Mouse (Mus musculus): ENCODE measurements around the gene Fpr1. TPM values are rescaled to one million over a fixed set of nuclear protein-coding genes. Genes with fewer than 3 reads are reported as not detected.
"Not testable (repeated sequence)": the region's sequence is repeated elsewhere in the genome, so short reads cannot be mapped to it uniquely, and the experiment has no call there.

The Fpr1 gene
- 0.12 TPM in 1 of 2 replicates, not detected in the other for polyA plus RNA-seq (2016; fragmentation: Nextera tagmentation; extraction: Ambion mirVana)

DNA sequence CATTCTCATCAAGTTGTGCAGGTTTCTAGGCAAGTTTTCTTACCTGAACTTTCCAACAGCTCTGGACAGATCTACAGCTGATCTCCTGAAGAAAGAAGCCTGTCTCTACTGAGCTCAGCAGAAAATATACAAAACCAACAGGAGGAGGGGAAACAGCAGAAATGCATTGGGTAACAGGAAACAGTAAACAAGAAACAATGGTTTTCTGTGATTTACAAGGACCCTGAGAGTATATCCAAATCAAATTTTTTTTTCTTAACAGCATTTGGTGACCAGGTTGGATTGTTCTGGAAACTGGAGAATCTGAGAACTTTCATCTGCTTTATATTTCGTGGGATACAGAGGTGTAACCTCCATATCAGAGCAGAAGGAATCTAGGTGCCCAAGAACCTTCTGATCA is at the start of gene Fpr1:
TSS of gene Fpr1 (minus strand) at position 101 of the 400 bp plus-strand sequence.
- WGBS = 64% methylated on average over 1 of the region's 1 CpGs
- Histone ChIP-seq H3K4me2 (replicated peaks) (no peak within 1 kb of the TSS), H3K27ac (no peak within 1 kb of the TSS), H3K27me3 (no peaks in the 10 kb centered on the region), H3K9me3 (no peaks in the 10 kb centered on the region), H3K4me1 (no peaks in the 10 kb centered on the region), H3K9ac (no peak within 1 kb of the TSS), H3K36me3 (no peaks in the 10 kb centered on the region), H3K4me3 (no peak within 1 kb of the TSS)
- no peak for ATAC-seq (ENCODE audit: insufficient number of reproducible peaks, insufficient read depth, low FRiP score, low TSS enrichment)

DNA sequence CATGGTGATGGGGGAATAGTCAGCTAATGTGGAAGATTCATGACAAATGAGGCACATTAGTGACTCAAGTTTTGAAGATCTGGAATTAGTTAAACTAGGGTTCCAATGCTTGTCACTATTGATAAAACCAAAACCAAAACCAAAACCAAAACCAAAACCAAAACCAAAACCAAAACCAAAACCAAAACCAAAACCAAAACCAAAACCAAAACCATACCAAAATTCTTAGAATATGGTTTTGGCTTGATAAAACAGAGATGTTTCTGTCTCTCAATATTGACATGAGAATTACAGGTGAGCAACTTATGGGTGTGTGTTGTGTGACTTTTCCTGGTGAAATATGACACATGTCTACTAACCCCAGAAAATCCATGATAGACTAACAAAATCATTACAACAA is 34.0 kb upstream of the Fpr1 start:
- H3K9me3 ChIP-seq = no peaks in the 10 kb centered on the region
- H3K36me3 ChIP-seq = no peaks in the 10 kb centered on the region
- H3K4me3 ChIP-seq = no peak overlapping the region
- ATAC-seq (ENCODE audit: insufficient number of reproducible peaks, insufficient read depth, low FRiP score, low TSS enrichment) = no peak
- H3K4me1 ChIP-seq = no peaks in the 10 kb centered on the region
- no peak overlapping the region for H3K27ac ChIP-seq
- no peak overlapping the region for H3K4me2 ChIP-seq (replicated peaks)
- no peaks in the 10 kb centered on the region for H3K27me3 ChIP-seq
- no peak overlapping the region for H3K9ac ChIP-seq

DNA sequence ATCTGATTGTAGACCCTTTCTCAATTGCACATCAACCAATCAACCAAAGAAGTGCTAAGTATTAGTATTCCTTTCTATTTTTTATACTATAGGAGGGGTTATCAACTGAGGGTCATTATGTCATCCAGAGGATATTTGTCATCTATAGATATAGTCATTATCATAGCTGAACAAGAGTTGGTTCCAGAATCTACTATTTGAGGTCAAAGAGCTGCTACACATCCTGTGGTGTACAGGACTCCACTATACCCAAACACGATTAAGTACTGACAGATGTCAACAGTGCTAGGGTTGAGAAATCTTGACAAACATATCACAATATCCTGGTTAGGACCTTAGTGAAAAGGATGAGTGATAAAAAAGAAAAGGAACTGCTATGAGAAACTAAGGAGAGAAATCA is 33.6 kb upstream of the Fpr1 start:
- ATAC-seq (ENCODE audit: insufficient number of reproducible peaks, insufficient read depth, low FRiP score, low TSS enrichment) = no peak
- Histone ChIP-seq H3K4me2 (replicated peaks) (no peak overlapping the region), H3K36me3 (no peaks in the 10 kb centered on the region)

DNA sequence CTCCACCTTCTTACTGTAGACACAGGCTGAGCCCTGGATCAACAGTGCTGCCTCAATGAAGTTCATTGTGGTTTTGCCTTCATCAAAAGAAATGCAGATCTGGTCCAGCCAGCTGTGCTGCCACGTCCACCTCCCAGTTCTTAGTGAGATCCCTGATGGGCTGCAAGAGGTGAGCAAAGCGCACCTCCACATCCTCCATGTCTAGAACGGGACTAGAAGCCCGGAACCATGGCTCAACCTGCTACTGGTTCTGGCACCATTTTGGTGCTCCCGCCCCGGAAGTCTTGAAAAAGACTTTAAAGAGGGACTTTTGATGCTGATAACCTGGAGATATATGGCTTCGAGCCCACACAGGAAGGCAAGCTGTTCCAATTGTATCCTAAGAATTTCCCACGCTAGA is 28.9 kb upstream of the Fpr1 start:
- H3K27ac ChIP-seq; H3K4me3 ChIP-seq; H3K4me2 ChIP-seq (replicated peaks); H3K27me3 ChIP-seq; ATAC-seq (ENCODE audit: insufficient number of reproducible peaks, insufficient read depth, low FRiP score, low TSS enrichment); H3K4me1 ChIP-seq; H3K9me3 ChIP-seq; H3K9ac ChIP-seq; H3K36me3 ChIP-seq: not testable (repeated sequence)
- WGBS = 90% methylated on average over 8 of the region's 8 CpGs

More for the DNA sequence above, 33.6 kb upstream of the Fpr1 start:
- Histone ChIP-seq H3K9me3 (no peaks in the 10 kb centered on the region), H3K27me3 (no peaks in the 10 kb centered on the region), H3K4me3 (no peak overlapping the region), H3K9ac (no peak overlapping the region), H3K4me1 (no peaks in the 10 kb centered on the region), H3K27ac (no peak overlapping the region)
- WGBS = 91% methylated on average over 1 of the region's 1 CpGs

DNA sequence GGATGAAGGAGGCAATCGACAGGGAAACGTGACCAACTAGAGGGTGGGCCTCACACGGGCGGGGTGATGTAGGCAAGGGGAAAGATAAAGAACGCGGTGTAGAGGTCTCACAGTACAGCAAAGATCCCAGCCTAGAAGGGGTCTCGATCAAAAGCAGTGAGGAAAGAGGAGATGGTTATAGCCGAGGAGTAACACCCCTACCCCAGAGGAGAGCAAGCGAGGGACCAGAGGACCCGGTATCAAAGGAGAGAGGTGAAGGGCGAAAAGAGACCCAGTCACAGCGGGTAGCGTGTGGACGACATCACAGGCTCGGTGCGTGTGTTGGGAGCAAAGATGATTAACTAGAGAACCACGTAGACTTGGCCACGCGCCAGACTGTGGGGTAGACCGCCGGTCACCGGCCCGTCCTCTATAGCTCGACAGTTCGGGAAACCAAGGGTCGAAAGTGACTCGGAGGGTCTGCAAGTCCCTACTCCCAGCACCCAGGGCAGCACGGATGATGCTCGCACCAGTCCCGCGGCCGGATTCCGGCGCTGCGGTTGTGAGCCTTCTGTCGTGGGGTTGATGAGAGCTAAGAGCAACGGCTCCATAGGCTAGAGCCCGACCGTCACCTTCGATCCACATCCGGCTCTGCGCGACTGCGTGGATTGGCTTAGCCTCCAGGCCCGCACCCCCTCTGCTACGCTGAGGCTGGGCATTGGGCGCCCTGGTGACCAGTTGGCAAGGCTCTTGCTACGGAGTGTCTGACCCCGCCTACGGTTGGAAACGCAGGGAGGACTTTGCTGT is 26.1 kb upstream of the Fpr1 start:
- peak; percentile 97 for ATAC-seq (ENCODE audit: insufficient number of reproducible peaks, insufficient read depth, low FRiP score, low TSS enrichment)
- Histone ChIP-seq H3K4me1 (no peaks in the 10 kb centered on the region), H3K9me3 (no peaks in the 10 kb centered on the region), H3K36me3 (no peaks in the 10 kb centered on the region), H3K27me3 (no peaks in the 10 kb centered on the region), H3K9ac (peak overlapping the region; percentile 56), H3K4me2 (replicated peaks) (peak overlapping the region; percentile 64), H3K4me3 (peak overlapping the region; percentile 46), H3K27ac (0 out of 2 replicates have a peak overlapping the region, but pooled peaks have one; percentile 50)
- WGBS = 25% methylated on average over 51 of the region's 51 CpGs

DNA sequence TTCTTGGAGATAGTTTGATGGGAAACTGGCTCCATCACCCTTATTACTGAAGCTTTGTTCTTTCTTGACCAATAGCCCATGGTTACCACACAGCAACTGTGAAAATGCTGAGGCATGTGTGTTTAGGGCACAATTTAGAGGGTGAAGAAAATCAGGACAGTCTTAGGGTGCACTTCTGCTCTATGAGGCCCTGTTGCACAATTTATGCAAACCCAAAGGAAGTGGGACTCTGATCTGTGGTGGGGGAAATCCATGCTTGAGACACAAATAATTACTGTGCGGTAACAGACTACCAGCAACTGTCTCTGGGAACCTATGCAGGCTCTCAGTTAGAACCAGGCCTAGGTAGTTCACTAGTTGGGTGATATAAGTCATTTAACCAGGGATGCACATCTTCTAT is 17.0 kb upstream of the Fpr1 start:
- no peaks in the 10 kb centered on the region for H3K9me3 ChIP-seq
- H3K27me3 ChIP-seq = no peaks in the 10 kb centered on the region
- H3K4me3 ChIP-seq = no peak overlapping the region
- 87% methylated on average over 1 of the region's 1 CpGs for WGBS
- ATAC-seq (ENCODE audit: insufficient number of reproducible peaks, insufficient read depth, low FRiP score, low TSS enrichment) = no peak
- H3K27ac ChIP-seq = no peak overlapping the region
- no peaks in the 10 kb centered on the region for H3K4me1 ChIP-seq
- no peak overlapping the region for H3K4me2 ChIP-seq (replicated peaks)
- H3K9ac ChIP-seq = no peak overlapping the region
- H3K36me3 ChIP-seq = no peaks in the 10 kb centered on the region

DNA sequence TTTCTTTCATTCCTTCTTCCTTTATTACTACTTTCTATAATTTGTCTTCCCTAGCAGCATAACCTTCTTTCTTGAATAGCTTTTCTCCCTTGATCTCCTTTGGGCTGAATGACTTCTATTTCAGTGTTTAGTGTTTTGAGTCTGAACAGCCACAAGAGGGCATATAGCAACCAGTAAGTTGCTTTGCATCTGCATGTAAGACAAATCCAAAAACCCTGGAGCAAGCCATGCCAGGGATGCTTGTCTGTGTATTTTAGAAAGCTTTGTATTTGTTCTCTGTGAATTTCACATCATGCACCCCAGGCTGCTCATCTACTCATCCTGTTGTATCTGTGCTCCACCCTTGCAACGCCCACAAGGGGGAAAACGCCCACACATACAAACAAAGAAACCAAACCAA is 15.5 kb upstream of the Fpr1 start:
- H3K9me3 ChIP-seq = no peaks in the 10 kb centered on the region
- H3K4me1 ChIP-seq = no peaks in the 10 kb centered on the region
- no peak overlapping the region for H3K9ac ChIP-seq
- 73% methylated on average over 2 of the region's 2 CpGs for WGBS
- H3K4me3 ChIP-seq = no peak overlapping the region
- H3K4me2 ChIP-seq (replicated peaks) = no peak overlapping the region
- H3K36me3 ChIP-seq = no peaks in the 10 kb centered on the region
- no peak overlapping the region for H3K27ac ChIP-seq
- no peak for ATAC-seq (ENCODE audit: insufficient number of reproducible peaks, insufficient read depth, low FRiP score, low TSS enrichment)
- H3K27me3 ChIP-seq = no peaks in the 10 kb centered on the region

DNA sequence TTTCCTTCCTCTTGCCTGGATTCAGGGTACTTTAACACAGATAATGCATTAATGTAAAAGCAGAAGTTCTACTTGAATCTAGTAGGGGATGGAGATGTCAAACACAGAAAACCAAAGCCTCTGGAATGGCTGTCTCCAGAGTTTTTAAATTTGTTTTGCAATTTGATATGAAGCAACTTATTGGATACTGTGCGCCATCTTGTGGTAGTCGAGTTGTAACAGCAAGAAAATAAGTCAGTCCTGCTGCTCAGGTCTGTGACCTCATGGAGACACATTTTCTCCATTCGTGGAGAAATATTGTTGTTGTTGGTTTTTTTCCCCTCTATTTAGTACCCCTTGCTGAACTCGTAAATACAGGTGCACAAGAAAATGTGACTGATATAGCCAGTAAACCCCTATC is 12.3 kb upstream of the Fpr1 start:
- WGBS = under 1% methylated on average over 4 of the region's 4 CpGs
- no peaks in the 10 kb centered on the region for H3K36me3 ChIP-seq
- H3K4me2 ChIP-seq (replicated peaks) = no peak overlapping the region
- no peak overlapping the region for H3K27ac ChIP-seq
- ATAC-seq (ENCODE audit: insufficient number of reproducible peaks, insufficient read depth, low FRiP score, low TSS enrichment) = no peak
- no peaks in the 10 kb centered on the region for H3K4me1 ChIP-seq
- H3K9me3 ChIP-seq = no peaks in the 10 kb centered on the region
- no peak overlapping the region for H3K4me3 ChIP-seq
- no peaks in the 10 kb centered on the region for H3K27me3 ChIP-seq
- H3K9ac ChIP-seq = no peak overlapping the region

DNA sequence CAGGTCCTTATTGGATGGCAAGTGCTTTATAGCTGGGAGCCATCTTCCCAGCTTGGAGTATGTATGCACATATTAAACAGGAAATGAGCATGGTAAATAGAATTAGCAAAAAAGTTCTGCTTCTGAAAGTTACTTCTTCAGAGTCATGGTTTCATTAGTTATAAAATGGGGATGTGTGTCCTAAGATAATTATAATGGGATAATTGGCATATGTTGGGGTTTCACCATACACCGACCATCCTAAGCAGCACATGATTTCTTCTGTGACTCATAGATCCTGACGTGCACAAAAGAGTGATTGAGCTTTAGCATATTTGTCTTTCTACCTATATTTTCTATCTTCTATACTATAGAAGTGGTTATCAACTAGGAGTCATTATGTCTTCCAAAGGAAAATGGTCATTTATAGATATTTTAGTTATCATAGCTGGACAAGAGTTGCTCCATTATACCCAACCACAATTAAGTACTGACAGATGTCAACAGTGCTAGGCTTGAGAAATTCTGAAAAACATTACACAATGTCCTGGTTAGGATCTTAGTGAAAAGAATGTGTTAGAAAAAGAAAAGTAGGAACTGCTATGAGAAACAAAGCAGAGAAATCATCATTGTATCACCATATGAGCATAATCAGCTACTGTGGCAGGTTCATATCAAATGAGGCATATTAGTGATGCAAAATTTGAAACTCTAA is 6.1 kb upstream of the Fpr1 start:
- no peaks in the 10 kb centered on the region for H3K9me3 ChIP-seq
- no peak overlapping the region for H3K9ac ChIP-seq
- H3K4me3 ChIP-seq = no peak overlapping the region
- no peaks in the 10 kb centered on the region for H3K4me1 ChIP-seq
- no peak overlapping the region for H3K4me2 ChIP-seq (replicated peaks)
- H3K27ac ChIP-seq = no peak overlapping the region
- no peaks in the 10 kb centered on the region for H3K27me3 ChIP-seq
- no peak for ATAC-seq (ENCODE audit: insufficient number of reproducible peaks, insufficient read depth, low FRiP score, low TSS enrichment)
- WGBS = 74% methylated on average over 2 of the region's 2 CpGs
- H3K36me3 ChIP-seq = no peaks in the 10 kb centered on the region

DNA sequence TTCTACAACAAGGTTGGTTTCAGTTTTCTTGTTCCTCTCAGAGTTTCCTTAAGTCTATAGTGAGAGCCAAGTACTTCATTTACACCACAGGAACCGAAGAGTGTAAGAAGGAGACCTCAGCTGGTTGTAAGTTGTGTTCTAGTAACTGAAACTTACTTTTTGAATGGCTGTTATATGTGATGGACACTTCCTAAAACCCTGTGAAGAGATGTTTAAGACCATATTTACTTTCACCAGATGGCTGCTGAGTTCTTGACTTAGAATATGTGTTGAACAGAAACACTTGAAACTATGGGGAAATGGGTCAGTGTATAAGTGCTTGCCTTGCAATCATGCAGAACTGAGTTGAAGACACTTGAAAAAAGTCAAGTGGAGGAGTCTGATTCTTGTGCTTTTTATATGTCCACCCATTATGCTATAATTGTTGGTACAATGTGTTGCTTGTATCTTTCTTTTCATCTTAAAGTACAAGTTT is 4.1 kb upstream of the Fpr1 start, which contains the start of the genes Fpr2 and Fpr3:
TSS of gene Fpr2 (plus strand) at position 51 of the 475 bp plus-strand sequence.
TSS of gene Fpr3 (plus strand) at position 79 of the 475 bp plus-strand sequence.
- WGBS = 53% methylated on average over 1 of the region's 1 CpGs
- Histone ChIP-seq H3K36me3 (no peaks in the 10 kb centered on the region), H3K27me3 (no peaks in the 10 kb centered on the region), H3K27ac (no peak within 1 kb of the TSS), H3K9me3 (no peaks in the 10 kb centered on the region), H3K9ac (no peak within 1 kb of the TSS), H3K4me1 (no peaks in the 10 kb centered on the region), H3K4me2 (replicated peaks) (no peak within 1 kb of the TSS), H3K4me3 (no peak within 1 kb of the TSS)
- no peak for ATAC-seq (ENCODE audit: insufficient number of reproducible peaks, insufficient read depth, low FRiP score, low TSS enrichment)

DNA sequence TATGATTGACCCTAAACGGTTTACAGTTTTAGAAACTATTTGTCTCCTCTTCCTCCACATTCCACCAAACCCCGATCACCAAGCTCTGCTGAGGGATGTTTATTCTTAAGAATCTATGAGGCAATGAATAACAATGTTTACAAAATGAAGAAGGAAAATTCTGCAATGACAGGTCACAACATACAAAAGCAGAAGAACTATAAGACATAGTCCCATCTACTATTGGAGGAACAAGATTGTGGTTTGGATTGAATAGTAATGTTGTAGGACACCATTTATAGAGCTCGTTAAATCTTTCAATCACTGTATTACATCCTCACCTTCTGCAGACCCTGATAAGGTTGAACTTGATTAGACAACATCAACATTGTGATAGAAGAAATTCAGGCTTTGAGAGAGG is 1.1 kb downstream of the Fpr1 start:
- no peaks in the 10 kb centered on the region for H3K36me3 ChIP-seq
- H3K4me2 ChIP-seq (replicated peaks) = no peak overlapping the region
- no peak overlapping the region for H3K9ac ChIP-seq
- no peaks in the 10 kb centered on the region for H3K27me3 ChIP-seq
- H3K27ac ChIP-seq = no peak overlapping the region
- H3K4me3 ChIP-seq = no peak overlapping the region
- H3K4me1 ChIP-seq = no peaks in the 10 kb centered on the region
- WGBS = 78% methylated on average over 3 of the region's 3 CpGs
- ATAC-seq (ENCODE audit: insufficient number of reproducible peaks, insufficient read depth, low FRiP score, low TSS enrichment) = no peak
- H3K9me3 ChIP-seq = no peaks in the 10 kb centered on the region

DNA sequence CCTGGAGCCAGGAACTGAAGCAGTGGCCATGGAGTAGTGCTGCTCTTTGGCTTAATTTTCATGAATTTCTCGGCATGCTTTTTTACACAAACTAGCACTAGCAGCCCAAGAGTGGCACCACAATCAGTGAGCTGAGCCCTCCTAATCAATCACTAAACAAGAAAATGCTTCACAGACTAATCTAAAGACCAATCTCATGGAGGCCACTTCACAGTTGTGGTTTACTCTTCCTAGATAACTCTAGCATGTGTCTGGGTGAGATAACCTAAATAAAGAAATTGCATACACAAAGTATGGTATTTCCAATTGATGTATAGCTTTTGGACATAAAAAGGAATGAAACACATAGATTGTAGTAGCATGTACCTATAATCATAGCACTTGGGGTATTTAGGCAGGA is 4.4 kb downstream of the Fpr1 start:
- 82% methylated on average over 1 of the region's 1 CpGs for WGBS
- no peak overlapping the region for H3K27ac ChIP-seq
- H3K9me3 ChIP-seq = no peaks in the 10 kb centered on the region
- no peak overlapping the region for H3K4me3 ChIP-seq
- no peak overlapping the region for H3K9ac ChIP-seq
- ATAC-seq (ENCODE audit: insufficient number of reproducible peaks, insufficient read depth, low FRiP score, low TSS enrichment) = no peak
- H3K27me3 ChIP-seq = no peaks in the 10 kb centered on the region
- no peak overlapping the region for H3K4me2 ChIP-seq (replicated peaks)
- H3K36me3 ChIP-seq = no peaks in the 10 kb centered on the region
- no peaks in the 10 kb centered on the region for H3K4me1 ChIP-seq

All from embryonic facial prominence, embryonic 12.5 days (tissue).